Mouse (Mus musculus) C2C12 (cell line): ENCODE data around the gene Dgcr8.

Experiments
- CTCF ChIP-seq: IDR thresholded peaks from one replicate; pipeline ENCODE4 v1.5.1; 2011; ENCODE audit not compliant: control insufficient read depth, insufficient read depth, insufficient read length
- FOSL1 ChIP-seq: IDR thresholded peaks from one replicate; pipeline ENCODE4 v1.8.0; 2011; ENCODE audit warnings: mild to moderate bottlenecking, low read length; ENCODE audit not compliant: poor library complexity, insufficient read depth, severe bottlenecking
- MAX ChIP-seq: IDR thresholded peaks from one replicate; pipeline ENCODE4 v1.6.1; 2011; ENCODE audit warnings: mild to moderate bottlenecking, control low read depth
- MYOD1 ChIP-seq: IDR thresholded peaks from one replicate; pipeline ENCODE4 v1.6.1; 2011; ENCODE audit warnings: low read depth; ENCODE audit not compliant: control insufficient read depth, insufficient read length
- MYOG ChIP-seq: IDR thresholded peaks from one replicate; pipeline ENCODE4 v1.6.1; 2011; ENCODE audit not compliant: control insufficient read depth, insufficient read length; ENCODE audit errors: extremely low read depth
- USF1 ChIP-seq: IDR thresholded peaks from one replicate; pipeline ENCODE4 v1.6.1; 2011; ENCODE audit warnings: low read depth, mild to moderate bottlenecking, control low read depth, moderate library complexity

DNA sequence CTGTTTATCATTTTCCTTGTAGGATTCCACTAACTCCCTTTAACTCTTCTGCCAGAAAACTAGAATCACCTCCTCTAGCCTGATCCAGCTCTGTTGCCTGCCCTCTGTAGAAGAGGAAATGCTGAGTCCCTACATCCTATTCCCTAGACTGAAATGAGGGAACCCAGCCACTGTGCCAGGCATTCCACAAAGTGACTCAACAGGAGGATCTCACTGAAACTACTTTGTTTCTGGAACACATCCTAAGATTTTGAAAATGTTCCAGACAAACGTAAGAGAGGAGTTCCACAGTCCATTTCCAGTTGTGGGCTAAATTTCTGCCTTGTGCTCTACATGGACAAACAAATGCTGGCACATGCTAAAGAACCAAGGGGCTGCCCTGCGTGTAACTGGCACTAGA, 34.4 kb upstream of the Dgcr8 start:
- TF ChIP-seq USF1 = no peak
- TF ChIP-seq CTCF = no peak
- no peak for TF ChIP-seq MYOD1
- no peak for TF ChIP-seq MYOG
- no peak for TF ChIP-seq MAX
- TF ChIP-seq FOSL1 = no peak
